Mouse (Mus musculus) myocyte (in vitro differentiated cells): Measurements from ENCODE around the gene Cnst.

ENCODE experiments used
- MAX ChIP-seq: IDR thresholded peaks from one replicate; pipeline ENCODE4 v1.6.1; 2011; ENCODE audit warnings: low read depth, mild to moderate bottlenecking, control low read depth
- POLR2A ChIP-seq: IDR thresholded peaks from one replicate; pipeline ENCODE4 v1.6.1; 2011; ENCODE audit warnings: low read depth, mild to moderate bottlenecking, control low read depth, moderate library complexity; ENCODE audit not compliant: insufficient read length

DNA sequence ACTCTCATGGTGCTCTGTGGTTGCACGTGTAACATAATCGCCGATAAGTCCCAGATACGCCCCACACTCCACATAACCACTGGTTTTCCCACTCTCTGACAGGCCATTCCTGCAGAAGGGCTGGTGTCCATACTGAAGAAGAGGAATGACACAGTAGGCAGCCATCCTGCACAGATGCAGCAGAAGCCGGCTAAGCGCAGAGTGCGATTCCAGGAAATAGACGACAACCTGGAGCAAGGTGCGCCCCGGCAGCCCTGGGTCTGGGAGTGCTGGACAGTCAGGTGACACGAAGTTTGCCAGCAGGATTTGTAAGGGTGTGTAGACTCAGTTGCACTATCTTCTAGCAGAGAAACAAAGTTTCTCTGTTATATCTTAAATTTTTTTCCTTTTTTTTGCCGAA is 76.5 kb downstream of the Cnst start:
- TF ChIP-seq POLR2A = no peak
- no peak for TF ChIP-seq MAX
